Mouse (Mus musculus): Measurements from ENCODE around the gene BC051019.

- no peak for TF ChIP-seq CTCF (IDR thresholded peaks at IDR 0.05; ENCODE audit: insufficient read depth, low read depth, low read length)
- TF ChIP-seq POLR2A (IDR thresholded peaks at IDR 0.05; ENCODE audit: insufficient read depth, low read depth, low read length), result no peak
Observed at GRCm38 (mm10) chr7:109734806-109735205, 11.2 kb upstream of the BC051019 start.
